Mouse (Mus musculus) cerebellum, adult 9-10 months (tissue): ENCODE data around the gene Ddx17.

Source experiments
- DNase-seq: peaks from one replicate; pipeline ENCODE4 v3.0.0; 2022

Ddx17 gene

DNA sequence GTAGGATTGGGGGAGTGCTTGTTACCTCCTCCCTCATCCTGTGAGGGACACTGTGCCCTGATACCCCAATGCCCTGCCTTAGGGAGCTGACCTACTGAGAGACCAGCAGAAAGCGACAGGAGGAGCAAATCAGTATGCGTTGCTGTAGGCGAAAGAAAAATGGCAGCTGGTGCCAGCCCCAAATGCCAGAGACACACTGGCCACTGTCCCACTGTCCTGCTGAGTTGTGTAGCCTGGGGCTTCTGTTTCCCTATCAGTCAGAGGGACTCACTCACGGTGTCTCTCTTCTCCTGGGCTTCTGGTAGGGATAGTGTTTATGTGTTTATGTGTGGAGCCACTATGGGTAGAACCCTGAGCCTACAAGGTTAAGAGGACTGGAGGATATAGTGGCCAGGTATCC is 28.8 kb downstream of the Ddx17 start:
- DNase-seq = no peak

DNA sequence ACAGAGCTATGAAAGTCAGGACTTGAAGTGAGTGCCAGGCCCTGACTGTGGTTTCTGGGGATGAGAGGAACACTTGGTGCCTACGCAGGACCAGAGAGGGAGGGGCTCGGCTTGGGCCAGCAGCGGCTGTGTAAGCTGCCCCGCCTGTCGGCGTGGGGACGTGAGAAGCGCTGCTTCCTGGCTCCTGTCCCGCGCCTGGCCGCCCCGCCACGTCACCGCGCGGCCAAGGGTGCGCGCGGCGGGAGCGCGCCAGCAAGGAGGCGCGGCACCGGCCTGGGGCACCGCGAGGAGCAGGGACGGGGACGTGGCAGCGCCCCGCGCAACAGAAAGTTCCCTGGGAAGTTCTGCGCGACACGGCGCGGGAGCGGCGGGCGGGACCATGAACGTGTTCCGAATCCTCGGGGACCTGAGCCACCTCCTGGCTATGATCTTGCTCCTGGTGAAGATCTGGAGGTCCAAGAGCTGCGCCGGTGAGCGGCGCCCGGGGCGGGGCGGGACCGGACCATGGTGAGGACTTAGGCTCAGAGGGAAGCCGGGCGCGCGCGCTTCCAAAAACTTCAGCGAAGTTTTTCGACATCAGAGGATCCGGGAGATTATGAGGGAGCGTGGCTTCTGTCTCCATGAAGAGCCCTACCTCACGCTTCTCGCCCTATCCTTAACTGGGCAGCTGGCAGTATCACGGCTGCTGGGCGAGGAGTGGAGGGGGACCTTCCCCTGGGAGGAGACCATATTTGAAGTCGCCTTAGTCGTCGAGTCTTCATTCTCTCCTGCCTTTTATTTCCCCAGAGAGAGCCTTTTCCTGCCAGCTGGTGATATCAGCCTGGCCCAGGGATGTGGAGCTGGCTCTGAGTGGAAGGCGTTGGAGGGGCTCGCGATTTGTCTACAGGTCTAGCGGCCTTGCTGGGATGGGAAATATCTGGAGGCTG is 30.1 kb downstream of the Ddx17 start, which contains the start of gene Kdelr3:
Gene Kdelr3 (plus strand): TSS at position 241 of the 926 bp plus-strand sequence.
- DNase-seq = no peak

DNA sequence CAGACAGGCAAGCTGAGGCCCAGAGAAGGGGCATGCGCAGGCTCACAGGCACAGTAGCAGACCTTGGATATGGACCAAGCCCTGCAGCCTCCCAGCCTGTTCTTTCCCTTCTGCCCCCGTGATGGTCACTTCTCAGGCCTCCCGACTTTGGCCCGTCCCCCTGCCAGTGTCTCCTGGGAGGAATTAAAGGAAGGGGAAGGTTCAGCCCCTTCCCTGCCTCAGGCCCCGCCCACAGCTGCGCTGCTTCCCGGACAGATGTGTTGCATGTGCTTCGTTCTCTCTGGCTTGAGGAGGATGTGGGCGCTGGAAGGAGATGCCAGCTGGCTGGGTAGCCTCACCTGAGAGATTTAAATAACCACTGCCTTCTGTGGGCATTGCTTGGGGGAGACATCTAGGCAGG is 32.6 kb downstream of the Ddx17 start:
- no peak for DNase-seq

DNA sequence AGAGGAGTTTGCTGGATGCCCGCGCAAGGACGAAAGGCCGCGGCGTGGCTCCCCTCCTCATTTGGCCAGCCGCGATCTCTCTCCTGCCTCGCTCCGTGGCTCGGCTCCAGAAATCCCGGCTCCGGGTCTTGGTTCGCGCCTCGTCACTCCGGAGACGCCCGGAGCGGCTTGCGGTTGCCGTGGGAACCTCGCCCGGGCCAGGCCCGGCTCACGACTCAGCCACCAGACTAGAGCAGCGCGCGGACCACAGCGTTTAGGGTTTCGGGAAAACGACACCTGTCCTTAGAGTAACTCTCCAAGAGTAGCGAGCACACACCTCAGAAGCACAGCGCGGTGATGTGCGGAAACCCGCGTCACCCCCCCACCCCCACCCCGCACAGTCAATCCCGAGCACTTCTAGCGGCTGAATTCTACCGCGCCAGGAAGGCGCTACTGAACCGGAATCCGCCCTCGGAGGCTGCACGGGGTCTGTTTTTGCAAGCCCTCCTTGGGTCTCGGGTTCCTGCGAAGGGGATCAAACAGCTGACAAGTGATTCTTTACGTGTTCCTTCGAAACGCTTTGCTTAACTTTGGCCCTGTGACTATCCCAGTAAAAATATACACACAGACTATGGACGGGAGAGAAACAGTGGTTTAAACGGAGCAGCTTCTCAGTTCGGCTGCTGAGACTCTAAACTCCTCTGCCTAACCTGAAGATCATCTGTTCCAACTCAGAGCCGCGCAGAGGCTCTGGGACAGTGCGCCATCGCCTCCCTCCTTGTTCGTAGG is 34.8 kb downstream of the Ddx17 start:
- DNase-seq = peak; percentile 58

DNA sequence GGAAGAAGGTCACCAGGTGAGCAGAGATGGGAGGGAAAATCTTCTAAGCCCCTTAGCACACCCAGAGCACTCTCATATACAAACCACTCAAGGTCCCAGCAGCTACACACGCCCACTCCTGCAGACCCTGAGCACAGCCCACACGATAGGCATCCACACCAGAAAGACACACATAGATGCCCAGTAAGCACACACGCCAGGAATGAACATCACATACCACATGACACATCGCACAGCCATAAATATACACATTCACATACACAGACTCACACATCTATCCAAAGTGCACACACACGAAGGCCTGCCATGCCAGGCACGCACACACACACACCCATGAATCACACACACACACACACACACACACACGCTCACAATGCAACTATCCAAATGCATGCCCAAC is 36.1 kb downstream of the Ddx17 start:
- DNase-seq = no peak

DNA sequence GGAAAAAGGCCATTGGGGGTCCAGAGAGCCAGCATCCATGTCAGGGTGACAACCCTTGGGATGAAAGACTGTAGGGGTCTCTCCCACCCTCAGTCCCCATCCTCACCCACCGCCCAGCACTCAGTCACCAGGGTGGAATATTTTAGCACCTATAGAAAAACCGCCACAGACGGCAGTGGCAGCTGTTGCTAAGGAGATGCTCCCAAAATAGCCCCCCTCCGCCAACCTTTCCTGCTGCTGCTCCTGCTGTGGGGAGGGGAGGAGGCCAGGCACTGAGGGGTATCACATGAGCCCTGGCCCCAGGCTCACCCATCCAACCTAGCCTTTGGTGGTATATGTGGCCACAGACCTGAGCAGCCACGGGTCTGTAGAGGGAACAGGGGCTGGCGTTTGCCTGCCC is 36.5 kb downstream of the Ddx17 start:
- no peak for DNase-seq

DNA sequence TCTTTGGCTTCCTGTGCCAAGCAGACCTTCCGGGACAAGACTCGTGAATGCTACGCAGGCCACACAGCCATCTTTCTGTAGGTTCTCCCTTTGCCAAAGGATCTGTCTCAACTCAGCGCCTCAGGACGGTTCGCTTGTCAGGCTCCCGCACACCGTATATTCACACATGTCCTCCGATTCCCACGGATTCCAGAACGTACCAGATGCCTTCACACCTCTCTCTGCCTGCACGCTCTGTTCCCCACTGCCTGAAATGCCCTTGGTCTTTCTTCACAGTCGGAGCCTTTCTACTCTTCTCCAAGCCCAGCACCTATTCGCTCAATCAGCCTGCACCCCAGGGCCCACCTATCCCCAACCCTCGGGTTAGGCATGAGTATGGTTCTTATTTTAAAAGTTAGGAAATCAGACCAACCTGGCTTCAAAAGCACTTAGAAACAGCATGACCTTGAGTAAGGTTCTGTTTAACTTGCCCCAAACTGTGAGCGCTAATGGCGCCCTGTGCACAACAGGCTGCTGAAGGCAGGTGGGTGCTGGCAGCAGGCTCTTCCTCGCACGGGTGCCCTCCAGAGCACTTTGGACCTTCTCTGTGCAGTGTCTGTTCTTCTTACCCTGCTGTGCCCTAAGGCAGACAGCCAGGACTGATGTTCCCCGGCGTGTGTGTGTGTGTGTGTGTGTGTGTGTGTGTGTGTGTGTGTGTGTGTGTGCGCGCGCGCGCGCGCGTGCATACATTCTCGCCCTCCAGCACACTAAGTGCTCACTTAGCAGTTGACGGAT is 39.3 kb downstream of the Ddx17 start:
- DNase-seq = no peak

DNA sequence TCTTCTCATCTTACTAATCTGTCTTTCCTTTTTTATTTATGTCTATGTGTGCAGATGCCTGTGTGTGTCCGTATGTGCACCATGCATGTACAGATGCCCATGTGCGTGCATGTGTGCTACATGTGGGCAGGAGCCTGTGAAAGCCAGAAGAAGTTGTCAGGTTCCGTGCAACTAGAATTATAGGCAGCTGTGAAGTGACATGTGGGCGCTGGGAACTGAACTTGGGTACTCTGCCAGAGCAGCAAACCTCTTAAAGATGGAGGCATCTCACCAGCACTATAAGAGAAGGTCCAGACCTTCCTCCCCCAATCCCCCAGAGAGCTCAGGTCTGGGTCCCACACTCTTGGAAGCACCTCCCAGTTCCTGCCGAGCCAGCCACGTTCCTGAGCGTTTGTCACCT is 40.1 kb downstream of the Ddx17 start:
- no peak for DNase-seq

DNA sequence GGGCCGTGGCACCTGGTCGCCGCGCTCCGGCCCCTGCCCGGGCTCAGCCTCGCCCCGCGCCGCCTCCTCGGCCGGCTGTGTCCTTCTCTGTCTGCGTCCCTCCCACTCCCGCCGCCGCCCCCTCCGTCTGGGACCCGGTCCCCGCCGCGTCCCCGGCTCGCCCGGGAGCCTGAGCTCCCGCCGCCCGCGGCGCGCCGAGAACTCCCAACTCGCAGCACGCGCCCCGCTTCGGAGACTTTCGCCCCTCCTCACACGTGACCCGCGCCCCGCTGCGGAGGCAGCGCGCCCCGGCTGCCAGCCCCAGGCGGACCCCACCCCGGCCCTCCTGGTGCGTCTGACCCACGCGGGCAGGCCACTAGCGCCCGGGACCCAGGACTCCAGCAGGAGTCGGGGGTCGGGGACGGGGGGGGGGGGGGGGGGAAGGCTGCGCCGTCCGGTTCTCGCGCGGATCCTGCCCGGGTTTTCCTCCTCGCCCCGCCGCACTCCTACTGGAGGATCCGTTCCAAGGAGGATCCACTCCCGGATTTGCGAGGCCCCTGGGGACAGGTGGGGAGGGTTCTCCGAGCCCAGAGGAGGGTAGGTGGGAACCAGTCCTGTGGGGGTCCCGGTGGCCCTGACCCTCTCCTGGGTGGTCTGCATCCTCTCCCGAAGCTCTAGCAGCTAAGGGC is 40.8 kb downstream of the Ddx17 start:
- DNase-seq = no peak

DNA sequence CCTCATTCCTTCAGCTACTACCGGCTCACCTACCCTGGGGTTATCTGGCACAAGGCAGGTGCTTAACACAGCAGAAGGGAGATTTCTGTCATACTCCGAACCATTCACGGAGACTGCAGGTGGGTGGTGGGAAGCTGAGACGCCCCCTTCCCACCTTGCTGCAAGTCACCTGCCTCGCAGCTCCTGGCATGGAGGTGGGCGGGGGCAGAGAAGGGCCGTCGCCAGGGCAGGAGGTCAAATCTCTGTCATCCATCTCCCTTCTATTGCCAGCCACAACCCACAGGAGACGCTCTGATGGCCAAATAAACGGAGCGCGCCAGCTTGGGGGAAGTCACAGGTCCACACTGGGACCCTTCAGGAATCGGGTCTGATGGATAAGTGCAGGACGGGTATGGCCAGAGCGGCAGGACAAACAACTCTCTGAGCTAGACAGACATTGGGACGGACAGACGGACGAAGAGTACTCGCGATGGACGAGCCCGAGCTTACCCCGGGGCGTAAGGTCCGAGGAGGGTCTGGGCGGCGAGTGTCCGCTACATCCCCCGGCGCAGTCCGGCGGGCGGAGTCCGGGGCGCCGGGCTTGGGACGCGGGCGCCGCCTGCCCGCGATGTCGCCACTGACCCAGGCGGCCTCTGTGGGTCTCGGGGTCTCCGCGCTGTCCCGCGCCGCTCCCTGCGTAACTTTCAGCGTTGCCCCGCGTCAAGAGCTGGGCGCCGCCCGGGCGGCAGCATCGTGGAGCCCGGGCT is 41.7 kb downstream of the Ddx17 start, which contains the start of gene Kcnj4:
Gene Kcnj4 (minus strand): TSS at position 535 of the 746 bp plus-strand sequence.
- DNase-seq = no peak

DNA sequence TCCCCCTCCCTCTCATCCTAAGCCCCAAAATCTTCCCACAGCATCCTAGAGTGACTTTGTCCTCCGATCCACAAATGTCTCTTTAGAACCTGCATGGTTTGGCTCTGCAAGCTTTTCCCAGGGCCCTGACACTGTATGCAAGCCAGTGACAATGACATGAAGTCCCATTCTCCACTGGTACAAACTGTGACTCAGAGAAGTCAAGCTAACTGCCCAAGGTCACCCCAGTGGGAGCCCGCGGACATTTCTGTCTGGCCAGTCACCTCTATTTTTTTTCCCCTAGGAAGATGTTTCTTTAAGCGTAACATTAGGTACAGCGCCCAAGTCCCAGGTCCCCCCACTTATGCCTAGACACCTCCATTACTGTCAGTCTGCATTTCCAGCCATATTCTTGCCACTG is 43.1 kb downstream of the Ddx17 start:
- DNase-seq = no peak

DNA sequence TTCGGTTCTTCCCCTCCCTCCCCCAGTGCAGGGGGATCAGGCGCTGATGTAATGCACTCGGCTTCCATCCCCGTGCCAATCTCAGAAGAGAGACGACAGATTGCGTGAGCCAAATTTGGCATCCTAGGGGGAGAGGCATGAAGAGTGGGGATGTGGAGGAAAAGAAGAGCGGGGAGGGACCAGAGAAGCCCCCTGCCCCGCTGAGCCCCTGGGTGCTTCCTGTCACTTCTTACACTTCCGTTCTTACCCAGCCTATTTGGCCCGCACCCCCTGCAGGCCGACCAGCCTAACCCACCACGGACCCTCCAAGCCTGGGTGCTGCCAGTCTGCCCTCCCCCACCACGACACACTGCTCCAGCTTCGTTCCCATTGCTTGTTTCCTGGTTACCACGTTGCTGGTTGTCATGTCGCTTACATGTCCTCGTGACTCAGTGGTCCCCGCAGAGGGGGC is 43.6 kb downstream of the Ddx17 start:
- DNase-seq = no peak

DNA sequence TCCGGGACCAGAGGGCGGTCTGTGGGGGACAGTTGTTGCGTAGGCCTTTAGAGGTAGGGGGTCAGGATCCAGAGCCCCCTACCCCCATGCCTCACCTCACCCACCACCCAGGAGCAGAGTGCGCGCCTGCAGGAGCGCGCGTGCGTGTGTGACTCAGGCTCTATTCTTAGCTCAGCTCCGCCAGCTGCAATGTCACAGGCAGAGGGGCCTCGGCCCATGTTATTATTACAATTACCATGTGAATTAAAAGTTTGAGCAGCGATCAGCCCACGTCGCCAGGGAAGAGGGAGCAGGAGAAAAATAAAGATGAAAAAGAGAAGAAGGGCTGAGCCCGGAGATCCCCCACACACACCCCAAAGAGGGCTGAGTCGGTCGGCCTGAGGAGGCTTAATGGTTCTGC is 46.4 kb downstream of the Ddx17 start:
- no peak for DNase-seq

DNA sequence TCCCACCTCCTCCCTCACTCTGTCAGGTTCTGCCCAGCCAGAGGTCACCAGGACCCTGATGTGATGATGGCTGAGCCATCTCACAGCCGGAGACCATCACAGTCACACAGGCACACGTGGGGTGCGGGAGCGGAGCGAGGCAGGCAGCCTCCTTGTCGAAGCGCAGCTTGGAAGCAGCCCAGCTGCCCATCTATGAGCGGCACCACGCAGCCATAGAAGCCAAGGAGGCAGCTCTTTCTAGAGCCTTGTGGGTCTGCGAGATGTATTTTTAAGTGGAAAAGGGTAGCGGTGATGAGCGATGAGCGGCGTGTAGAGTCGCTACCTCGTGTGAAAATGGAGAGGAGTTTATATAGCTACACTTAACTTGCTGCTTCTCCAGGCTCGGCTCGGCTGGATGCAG is 53.0 kb downstream of the Ddx17 start:
- no peak for DNase-seq

DNA sequence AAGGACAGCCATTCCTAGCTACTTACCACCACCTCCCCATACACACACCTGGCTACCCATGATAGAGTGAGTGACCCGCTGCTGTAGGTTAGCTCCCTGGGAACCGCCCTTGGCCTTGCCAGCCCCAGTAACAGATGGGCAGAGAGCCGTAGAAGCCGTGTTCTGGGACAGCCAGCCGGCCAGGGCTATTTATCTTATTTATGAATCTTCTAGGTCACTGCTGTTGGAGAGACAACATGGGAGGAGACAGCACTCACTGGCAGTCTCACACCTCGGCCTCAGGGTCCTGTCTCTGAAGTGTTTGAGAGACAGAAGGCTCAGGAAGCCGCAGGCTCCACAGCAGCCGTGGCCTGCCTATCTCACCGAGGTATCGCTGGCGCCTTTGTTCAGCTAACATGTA is 57.1 kb downstream of the Ddx17 start:
- DNase-seq = no peak

DNA sequence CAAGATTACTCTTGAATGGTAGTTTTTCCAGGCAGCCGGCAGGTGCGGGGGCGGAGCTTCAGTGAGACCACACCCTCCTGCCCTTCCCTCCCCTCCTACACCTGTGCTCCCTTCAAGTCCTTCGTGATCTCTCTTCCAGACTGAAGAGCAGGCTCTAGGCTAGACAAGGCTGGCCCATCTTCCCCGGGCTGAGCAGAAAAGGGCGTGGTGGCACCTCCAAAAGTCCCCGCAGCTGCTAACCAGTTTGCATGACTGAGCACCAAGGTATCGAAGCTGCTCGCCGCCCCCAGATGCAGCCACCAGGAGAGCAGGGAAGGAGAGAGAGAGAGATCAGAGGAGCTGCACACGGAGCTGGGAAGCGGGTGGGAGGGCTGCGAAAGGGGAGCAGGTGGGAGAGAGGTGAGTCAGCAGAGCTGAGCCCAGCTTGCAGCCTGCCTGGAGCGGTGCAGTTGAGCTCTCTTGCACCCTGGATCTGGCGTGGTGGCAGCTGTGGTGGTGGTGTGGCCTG is 65.3 kb downstream of the Ddx17 start:
- DNase-seq = no peak
